Mouse (Mus musculus) CD4-positive, CD25-positive, alpha-beta regulatory T cell, adult 9 weeks (primary cell): ENCODE data around the gene Elmo3. TPM values are rescaled to one million over a fixed set of nuclear protein-coding genes. Genes with fewer than 3 reads are reported as not detected.

ENCODE experiments used
- polyA plus RNA-seq: library from polyadenylated mRNA; unstranded; fragments of 100-300 nt; shearing (Covaris generic); gene quantifications from one replicate; pipeline ENCODE4 v1.2.1, GENCODE M21; 2017

Elmo3 gene
- polyA plus RNA-seq, result 10.5 TPM

DNA sequence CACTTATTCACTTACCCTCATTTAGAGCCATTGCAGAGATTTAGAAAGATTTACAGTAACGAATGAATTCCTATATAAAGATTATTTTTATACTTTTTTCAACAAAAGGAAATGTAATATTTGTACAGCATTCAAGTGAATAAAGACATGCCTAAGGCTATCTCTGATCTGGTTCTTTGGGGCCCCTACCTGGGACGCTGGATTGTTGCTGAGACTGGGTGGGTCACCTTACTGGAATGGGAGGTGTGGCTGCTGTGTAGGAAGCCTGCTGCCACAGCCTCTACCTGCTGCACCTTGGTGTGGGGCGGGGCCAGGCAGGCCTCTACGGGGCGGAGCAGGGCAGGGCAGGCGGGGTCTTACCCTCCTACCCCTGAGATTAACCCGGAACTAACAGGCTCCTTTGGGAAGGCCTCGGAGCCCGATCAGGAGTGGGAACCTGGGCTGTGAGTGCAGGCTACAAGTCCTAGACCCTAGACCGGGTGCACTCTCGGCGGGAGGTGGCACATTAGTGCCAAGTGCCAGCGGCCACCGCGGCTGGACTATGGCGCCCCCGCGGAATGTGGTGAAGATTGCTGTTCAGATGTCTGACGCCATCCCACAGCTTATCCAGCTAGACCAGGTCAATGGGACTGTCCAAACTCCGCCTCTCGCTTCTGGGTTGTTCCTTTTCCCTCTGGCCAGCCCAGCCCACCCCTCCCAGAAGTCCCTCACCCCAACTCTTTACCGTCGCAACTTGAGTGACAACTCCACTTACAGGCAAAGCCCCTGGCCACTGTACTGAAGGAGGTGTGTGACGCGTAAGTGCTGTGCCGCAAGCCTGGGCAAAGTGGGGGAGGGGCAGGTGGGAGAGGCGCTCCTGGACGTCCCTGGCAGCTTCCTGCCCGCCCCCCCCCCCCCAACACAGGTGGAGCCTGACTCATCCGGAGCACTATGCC is at the start of gene Elmo3:
Elmo3 (plus strand) TSS at position 391 of the 935 bp plus-strand sequence.

DNA sequence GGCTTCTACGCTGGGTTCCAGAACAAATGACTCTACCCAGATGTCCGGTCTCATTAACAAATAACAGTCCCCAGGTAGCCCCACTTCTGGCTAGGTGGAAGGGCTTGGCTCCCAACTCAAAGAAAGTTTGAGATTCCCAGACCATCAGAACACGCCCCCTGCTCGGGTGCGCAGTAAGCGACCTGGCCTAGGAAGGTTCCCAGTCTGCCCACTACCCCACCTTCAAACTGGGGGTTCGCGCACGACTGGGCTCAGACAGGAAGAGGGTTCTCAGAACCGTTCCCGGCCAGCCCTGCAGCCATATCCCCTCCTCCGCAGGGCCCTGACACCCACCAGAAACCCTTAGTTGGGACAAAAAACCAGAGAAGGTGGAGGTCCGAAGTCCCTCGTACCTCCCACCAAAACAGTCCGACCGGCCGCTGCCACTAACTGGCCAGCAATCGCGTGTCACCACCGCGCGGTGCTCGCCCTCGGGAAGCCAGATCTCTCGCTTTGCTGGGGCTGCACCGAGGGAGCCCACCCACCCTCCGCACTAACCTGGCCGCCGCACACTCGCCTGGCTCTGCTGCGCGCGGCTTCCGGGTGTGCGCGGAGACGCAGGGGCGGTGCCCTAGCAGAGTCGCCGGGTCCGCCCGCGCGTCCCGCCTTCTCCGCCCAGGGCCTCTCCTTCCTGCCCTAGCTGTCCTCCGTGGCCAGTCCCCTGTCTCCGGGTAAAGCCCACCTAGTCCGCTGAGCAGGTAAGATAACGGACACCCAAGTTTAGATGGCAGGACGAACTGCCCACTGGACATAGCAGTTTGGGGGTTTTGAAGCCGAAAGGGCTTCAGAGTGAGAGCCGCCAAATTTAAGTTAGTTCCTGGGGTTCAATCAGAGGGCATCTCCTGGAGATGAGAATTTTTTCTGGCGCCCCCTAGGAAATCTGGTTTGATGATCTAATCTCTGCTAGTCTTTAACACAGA is 41.1 kb upstream of the Elmo3 start, which contains the start of the genes Tradd and Fbxl8:
Tradd (minus strand) TSS at position 586 of the 959 bp plus-strand sequence.
Fbxl8 (plus strand) TSS at position 625 of the 959 bp plus-strand sequence.

DNA sequence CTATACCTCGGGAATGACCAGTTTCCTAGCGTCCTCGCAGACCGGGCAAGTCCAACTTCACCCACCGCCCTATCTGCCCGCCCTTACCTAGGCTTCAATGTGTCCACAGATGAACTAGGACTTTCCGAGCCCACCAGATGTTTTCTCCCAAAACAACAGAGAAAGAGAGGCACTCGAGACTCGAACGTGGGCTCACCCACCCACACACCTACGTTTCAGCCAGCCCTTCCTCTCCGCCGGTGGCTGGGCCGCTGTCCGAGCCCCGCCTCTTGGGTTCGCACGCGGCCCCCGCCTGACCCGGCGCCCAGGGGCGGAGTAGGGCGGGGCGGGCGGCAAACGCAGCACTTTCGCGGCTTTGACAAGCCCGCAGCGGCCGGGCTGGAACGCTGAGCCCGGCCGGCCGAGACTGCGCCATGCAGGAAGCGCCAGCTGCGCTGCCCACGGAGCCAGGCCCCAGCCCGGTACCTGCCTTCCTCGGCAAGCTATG is 35.9 kb upstream of the Elmo3 start, which contains the start of gene Hsf4:
Hsf4 (plus strand) TSS at position 341 of the 487 bp plus-strand sequence.

DNA sequence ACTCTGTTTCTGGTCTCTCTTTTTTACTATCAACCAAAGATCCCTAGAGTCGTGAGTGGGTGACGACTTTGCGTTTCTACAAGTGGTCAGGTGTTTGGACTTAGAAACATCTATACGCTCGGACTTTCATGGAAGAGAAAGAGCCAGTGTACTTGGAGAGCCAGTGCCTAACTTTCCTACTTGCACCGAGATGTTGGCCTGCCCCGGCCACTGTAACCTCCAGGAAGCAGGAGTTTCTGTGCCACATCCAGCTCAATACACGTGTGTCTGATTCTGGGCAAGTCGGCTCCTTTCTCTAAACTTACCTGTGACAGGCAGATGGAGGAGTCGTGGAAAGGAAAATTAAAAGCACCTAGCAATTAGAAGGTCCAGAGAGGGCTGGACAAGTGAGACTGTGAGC is 29.6 kb upstream of the Elmo3 start, which contains the start of gene Nol3:
Nol3 (plus strand) TSS at position 301 of the 400 bp plus-strand sequence.

DNA sequence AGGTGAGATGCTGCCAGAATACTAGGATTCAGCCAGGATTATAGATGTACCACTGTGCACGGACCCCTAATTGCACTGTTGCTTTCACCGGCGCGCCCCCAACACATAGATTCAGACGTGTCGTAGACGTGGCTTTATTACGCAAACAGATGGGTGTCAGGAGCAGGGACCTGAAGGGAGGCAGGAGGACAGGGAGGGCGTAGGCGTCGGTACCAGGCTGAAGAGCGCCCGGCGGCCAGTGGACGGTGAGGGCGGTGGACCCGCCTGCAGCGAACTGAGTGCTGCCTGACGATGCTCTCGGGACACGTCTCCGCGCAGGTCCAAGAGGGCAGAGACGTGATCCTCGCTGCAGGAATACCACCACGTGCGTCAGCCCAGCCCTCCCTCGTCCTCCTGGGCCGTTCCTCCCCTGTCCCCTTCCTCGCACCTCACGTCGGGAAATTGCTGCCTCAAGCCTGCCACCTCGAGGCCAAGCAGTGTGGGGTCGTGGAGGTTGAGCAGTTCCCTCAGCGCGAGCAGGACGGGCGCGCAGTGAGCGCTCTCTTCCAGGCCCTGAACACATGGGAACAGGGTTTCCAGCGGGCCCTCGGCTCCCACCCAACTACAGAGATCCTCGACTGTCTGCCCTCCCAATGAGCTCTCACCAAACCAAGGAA is 15.5 kb upstream of the Elmo3 start, which contains the start of gene 4931428F04Rik:
4931428F04Rik (minus strand) TSS at position 60 of the 656 bp plus-strand sequence.

DNA sequence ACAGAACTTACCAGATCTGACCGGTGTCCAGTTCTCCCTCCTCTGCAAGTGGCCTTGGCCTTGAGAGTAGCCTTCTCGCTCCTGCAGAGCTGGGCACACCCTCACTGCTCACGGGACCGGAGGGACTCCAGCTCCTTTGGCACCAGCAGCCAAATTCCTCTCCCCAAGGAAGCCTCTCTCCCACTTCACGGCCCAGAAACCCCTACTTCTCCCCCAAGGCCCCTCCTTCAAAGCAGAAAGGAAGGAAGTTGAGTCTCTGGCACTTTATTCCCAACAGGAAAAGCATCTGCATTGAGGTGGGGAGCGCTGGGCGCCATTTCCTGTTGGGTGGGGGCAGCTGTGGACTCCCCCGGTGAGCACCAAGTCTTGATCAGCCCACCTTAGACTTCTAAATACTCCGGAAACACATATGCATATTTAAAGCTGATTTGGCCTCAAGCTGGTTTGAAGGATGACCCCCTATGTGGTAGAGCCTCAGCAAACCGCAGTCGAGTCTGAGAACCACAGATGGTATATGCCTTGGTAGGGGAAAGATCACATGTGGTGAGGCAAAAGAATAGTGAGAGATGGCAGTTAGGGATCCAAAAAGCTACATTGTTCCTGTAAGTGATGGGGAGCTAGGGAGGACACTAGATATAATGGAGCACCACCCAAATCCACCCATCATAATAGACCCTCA is 9.4 kb upstream of the Elmo3 start, which contains the start of gene Exoc3l:
Exoc3l (minus strand) TSS at position 207 of the 679 bp plus-strand sequence.

DNA sequence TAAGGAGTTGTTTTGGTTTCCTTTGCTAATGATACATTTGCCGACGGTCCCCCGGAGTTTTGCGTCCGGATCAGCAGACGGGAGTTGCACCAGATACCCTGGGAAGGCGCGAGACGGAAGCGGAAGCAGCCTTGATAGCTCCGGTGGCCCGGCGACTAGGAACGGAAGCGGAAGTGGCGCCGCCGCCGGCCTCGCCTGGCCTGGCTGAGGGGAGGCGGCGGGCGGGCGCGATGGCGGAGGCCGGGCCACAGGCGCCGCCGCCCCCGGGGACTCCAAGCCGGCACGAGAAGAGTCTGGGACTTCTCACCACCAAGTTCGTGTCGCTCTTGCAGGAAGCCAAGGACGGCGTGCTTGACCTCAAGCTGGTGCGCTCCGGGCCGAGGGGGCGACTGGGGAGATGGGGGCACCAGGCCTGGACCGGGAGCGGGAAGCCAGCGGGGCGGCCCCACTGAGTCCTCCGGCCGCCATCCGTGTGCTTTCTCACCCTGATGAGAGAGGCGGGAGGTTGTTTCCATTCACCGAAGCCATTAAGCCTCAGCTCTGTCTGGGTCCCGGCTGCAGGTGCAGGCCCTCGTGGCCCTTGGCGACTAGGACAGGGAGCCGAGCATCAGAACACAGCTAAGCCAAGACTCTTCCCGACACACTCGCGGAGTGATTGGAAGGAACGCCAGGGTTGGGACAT is 7.7 kb upstream of the Elmo3 start, which contains the start of gene E2f4:
E2f4 (plus strand) TSS at position 153 of the 682 bp plus-strand sequence.

DNA sequence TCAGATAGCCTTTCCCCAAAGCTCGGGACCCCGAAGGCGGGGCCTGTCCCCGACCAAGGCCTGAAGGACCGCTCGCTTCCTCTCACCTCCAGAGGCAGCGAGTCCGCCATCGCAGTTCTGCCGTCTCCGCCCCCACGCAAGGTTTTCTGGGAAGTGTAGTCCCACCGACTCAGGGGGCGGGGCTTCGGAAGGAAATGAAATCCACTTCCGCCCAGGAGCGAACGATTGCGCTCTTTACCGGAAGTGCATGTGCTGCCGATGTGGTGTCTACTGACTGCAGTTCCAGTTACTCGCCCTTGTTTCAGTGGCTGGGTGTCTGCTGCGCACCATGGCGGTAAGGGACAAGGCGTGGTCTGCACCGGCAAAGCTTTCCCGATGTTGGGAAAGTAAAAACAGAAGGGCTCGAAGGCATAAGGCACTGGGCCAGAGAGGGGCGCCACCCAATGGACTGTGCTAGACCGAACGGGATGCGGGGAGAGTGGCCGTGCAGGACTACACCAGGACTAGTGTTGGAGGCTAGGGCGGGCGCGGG is 20.8 kb downstream of the Elmo3 start, which contains the start of the genes Lrrc29 and Tmem208:
Lrrc29 (minus strand) TSS at position 138 of the 532 bp plus-strand sequence.
Tmem208 (plus strand) TSS at position 214 of the 532 bp plus-strand sequence.

DNA sequence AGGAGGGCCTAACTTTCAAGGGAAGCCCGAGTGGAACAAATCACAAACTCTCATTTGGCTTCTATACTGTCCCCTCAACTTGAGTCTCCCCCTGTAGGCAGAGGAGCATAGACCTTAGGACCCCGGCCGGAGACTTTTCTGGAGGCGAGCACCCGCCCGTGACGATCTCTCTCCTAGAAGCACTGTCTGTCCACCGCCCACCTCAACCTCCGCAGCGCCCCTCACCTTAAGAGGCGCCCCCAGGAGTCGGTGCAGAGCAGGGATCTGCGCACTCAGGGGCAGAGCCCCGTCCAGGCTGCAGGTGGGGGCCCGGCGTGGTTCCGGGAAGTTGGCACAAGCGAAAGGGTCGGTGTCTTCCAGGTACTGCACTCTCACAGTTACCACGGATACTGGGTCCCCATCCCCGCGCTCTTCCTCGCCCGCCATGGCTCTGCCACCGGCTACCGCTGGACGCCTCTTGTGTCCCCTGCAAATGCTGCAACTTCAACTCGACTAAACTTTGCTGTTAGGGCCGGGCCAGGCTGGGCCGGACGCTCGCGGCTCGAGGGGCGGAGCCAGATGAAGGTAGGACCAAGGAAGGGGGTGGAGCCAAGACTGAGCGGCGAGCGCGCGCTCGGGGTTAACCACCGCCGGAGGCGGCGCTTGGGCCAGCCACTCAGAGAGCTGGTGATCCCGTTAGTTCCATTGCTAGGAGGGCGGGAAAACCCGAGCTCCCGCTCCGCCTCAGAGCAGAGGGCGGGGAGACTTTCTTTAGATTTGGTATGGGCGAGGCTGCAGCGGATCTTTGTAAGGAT is 42.2 kb downstream of the Elmo3 start, which contains the start of gene Fhod1:
Fhod1 (minus strand) TSS at position 526 of the 794 bp plus-strand sequence.

DNA sequence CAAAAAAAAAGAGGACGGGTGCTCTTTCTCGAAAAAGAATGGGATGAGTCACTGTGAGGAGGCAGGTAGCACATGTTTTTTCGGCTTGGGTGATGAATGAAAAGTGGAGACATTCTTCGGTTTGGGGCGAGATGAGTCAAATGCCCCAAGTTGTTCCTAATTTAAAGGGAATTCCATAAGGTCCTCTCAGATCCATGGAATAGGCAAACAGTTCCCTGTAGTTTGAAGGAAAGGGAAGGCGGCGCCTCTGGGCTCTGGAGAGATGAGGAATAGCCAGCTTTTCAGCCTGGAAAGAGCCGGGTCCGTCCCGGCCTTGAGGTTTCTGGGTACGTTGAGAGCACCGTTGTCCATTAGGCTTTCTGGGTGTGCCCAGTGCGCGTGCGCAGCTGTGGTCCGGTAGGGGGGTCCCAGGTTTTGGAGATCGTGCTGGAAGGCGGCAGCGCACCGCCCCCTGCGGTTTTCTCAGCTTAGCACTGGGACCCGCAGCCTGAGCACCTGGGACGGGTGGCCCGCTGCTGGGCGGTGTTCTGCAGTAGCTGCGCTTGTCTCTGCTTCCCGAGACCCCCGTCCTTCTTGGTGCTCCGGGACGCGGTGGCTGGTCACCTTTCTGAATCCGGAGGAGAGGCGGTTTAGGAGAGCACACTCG is 43.2 kb downstream of the Elmo3 start, which contains the start of gene Slc9a5:
Slc9a5 (plus strand) TSS at position 394 of the 646 bp plus-strand sequence.

Other genes with a start within 250 kb of the Elmo3 start
- not detected for gene Ces3b, start 221.8 kb upstream of the Elmo3 start, polyA plus RNA-seq
- not detected for gene Ces4a, start 173.8 kb upstream of the Elmo3 start, polyA plus RNA-seq
- 22.2 TPM for gene Cbfb, start 134.9 kb upstream of the Elmo3 start, polyA plus RNA-seq
- gene D230025D16Rik, start 80.5 kb upstream of the Elmo3 start, polyA plus RNA-seq, result 24.4 TPM
- 0.68 TPM for gene B3gnt9, start 50.4 kb upstream of the Elmo3 start, polyA plus RNA-seq
- gene Tradd, start 41.0 kb upstream of the Elmo3 start, polyA plus RNA-seq, result 27.8 TPM
- gene Fbxl8, start 41.0 kb upstream of the Elmo3 start, polyA plus RNA-seq, result 15.2 TPM
- 0.62 TPM for gene Hsf4, start 35.8 kb upstream of the Elmo3 start, polyA plus RNA-seq
- gene Nol3, start 29.5 kb upstream of the Elmo3 start, polyA plus RNA-seq, result not detected
- 2.4 TPM for gene 4931428F04Rik, start 15.7 kb upstream of the Elmo3 start, polyA plus RNA-seq
- 0.76 TPM for gene Exoc3l, start 9.5 kb upstream of the Elmo3 start, polyA plus RNA-seq
- 54.4 TPM for gene E2f4, start 7.9 kb upstream of the Elmo3 start, polyA plus RNA-seq
- gene Lrrc29, start 20.7 kb downstream of the Elmo3 start, polyA plus RNA-seq, result 5.8 TPM
- 158 TPM for gene Tmem208, start 20.8 kb downstream of the Elmo3 start, polyA plus RNA-seq
- 1.5 TPM for gene Fhod1, start 42.4 kb downstream of the Elmo3 start, polyA plus RNA-seq
- gene Slc9a5, start 43.2 kb downstream of the Elmo3 start, polyA plus RNA-seq, result 0.45 TPM
- 0.17 TPM for gene Plekhg4, start 67.7 kb downstream of the Elmo3 start, polyA plus RNA-seq
- gene Kctd19, start 107.9 kb downstream of the Elmo3 start, polyA plus RNA-seq, result not detected
- gene Lrrc36, start 108.0 kb downstream of the Elmo3 start, polyA plus RNA-seq, result not detected
- gene Tppp3, start 165.9 kb downstream of the Elmo3 start, polyA plus RNA-seq, result not detected
- 2.3 TPM for gene Zdhhc1, start 191.3 kb downstream of the Elmo3 start, polyA plus RNA-seq
- gene Hsd11b2, start 213.2 kb downstream of the Elmo3 start, polyA plus RNA-seq, result not detected